Mouse (Mus musculus) thymus, adult 2 months (tissue): ENCODE results near the gene Gm17657.

Experiments used
- CTCF ChIP-seq: fragments of 200-500 bp; IDR thresholded peaks from 2 replicates; pipeline ENCODE4 v1.5.1; 2012; ENCODE audit warnings: mild to moderate bottlenecking, control low read depth, low read length, moderate library complexity, borderline replicate concordance; ENCODE audit not compliant: control insufficient read depth, poor library complexity, insufficient read depth; ENCODE audit errors: extremely low read depth
- POLR2A ChIP-seq: fragments of 200-500 bp; IDR thresholded peaks from 2 replicates; pipeline ENCODE4 v1.6.1; 2012; ENCODE audit warnings: mild to moderate bottlenecking, low read length, control low read depth, moderate library complexity; ENCODE audit not compliant: control insufficient read depth, poor library complexity, insufficient read depth; ENCODE audit errors: extremely low read depth

DNA sequence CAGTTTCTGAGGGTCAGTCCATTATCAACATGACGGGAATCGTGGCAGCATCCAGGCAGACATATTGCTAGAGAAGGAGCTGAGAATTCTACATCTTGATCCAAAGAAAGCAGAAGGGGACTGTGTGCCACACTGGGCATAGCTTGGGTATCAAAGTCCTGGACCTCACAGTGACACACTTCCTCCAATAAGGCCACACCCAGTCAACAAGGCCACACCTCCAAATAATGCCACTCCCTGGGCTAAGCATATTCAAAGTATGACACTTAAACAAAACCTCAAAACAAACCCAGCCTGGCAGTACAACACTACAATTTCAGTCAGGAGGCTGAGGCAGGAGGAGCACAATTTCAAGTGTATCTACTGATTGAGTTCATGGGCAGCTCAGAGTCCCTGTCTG, 66.2 kb downstream of the Gm17657 start:
- TF ChIP-seq CTCF (no peak), POLR2A (no peak)
